Mouse (Mus musculus) frontal cortex, adult (tissue): Measurements from ENCODE around the gene Ormdl2.

Source experiments
- ATAC-seq: cut with Nextera tagmentation; 2 replicates; pipeline ENCODE4 v1.9.2; 2017; ENCODE audit warnings: mild to moderate bottlenecking, moderate library complexity, mixed read lengths; ENCODE audit not compliant: low TSS enrichment

The Ormdl2 gene

GRCm38 (mm10) chr10:128803771-128804270 is 17.6 kb downstream of the Ormdl2 start, which contains the start of gene Dnajc14:
Gene Dnajc14 (plus strand): TSS chr10:128804062.
- ATAC-seq = peak; percentile 48

GRCm38 (mm10) chr10:128803361-128803760 is 18.1 kb downstream of the Ormdl2 start:
- no peak for ATAC-seq

GRCm38 (mm10) chr10:128802956-128803355 is 18.5 kb downstream of the Ormdl2 start:
- no peak for ATAC-seq

- ATAC-seq = no peak
These were observed 19.4 kb downstream of the Ormdl2 start for GRCm38 (mm10) chr10:128801981-128802495.

GRCm38 (mm10) chr10:128798676-128799075 is 22.8 kb downstream of the Ormdl2 start:
- ATAC-seq = no peak

GRCm38 (mm10) chr10:128795581-128795980 is 25.9 kb downstream of the Ormdl2 start:
- peak; percentile 27; the same call in 1 of the 2 replicates for ATAC-seq

GRCm38 (mm10) chr10:128794391-128794790 is 27.1 kb downstream of the Ormdl2 start:
- no peak for ATAC-seq

- ATAC-seq = no peak
These were observed 28.2 kb downstream of the Ormdl2 start for GRCm38 (mm10) chr10:128793258-128793657.

GRCm38 (mm10) chr10:128792041-128792440 is 29.4 kb downstream of the Ormdl2 start:
- ATAC-seq = no peak

GRCm38 (mm10) chr10:128790398-128791124 is 30.9 kb downstream of the Ormdl2 start, which contains the start of gene Mmp19:
Gene Mmp19 (plus strand): TSS chr10:128790910.
- no peak for ATAC-seq

GRCm38 (mm10) chr10:128780200-128780599 is 41.2 kb downstream of the Ormdl2 start:
- no peak for ATAC-seq

- ATAC-seq = no peak
These were observed 42.2 kb downstream of the Ormdl2 start for GRCm38 (mm10) chr10:128779011-128779795.

- ATAC-seq = no peak
These were observed 43.0 kb downstream of the Ormdl2 start for GRCm38 (mm10) chr10:128778441-128778840.

- ATAC-seq = no peak
These were observed 47.8 kb downstream of the Ormdl2 start for GRCm38 (mm10) chr10:128773685-128774084.

GRCm38 (mm10) chr10:128772895-128773294 is 48.5 kb downstream of the Ormdl2 start:
- ATAC-seq = no peak
